ENCODE assay signal across 31 mouse cellular contexts in the genomic region with DNA sequence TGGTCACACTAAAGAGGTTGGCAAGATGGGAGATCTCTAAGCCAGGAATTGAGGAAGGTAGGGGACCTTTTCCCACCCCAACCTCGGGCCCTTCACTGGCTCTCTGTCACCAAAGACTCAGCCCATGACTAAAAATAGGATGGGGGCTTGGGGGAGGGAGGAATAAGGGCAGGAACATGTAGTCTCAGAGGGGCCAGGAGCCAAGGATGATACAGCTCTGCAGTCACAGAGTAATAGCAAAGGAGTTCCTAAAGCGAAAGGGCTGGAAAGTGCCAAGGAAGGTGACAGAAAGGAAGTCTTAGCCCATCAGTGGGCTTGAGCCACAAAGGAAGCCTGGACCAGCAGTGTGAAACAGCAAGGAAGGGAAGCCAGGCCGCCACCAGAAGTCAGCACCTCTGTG. TPM values are rescaled to one million over a fixed set of nuclear protein-coding genes. Genes with fewer than 3 reads are reported as not detected.
A peak's percentile ranks its signal among the peaks of the same experiment; 100 is the strongest.
DNase-seq lines count a peak whose midpoint lies in the region; ATAC-seq and TF ChIP-seq lines count a peak whose summit lies in the region.
"Had no signal": no experiment of that assay in that cellular context is flagged by ENCODE, and none has a peak within 500 bp of the region (broad histone marks: within the 10 kb centered on the region; RNA-seq: fewer than 3 reads in every experiment).

No protein-coding gene starts in this region.

- WGBS in heart, embryonic 12.5 days: 54% methylated on average over 3 of the region's 3 CpGs
- WGBS in heart, embryonic 11.5 days (ENCODE audit: insufficient replicate concordance): 55% methylated on average over 3 of the region's 3 CpGs

- no peaks in the 10 kb centered on the region for H3K9me3 ChIP-seq in heart, embryonic 12.5 days (replicated peaks)
- no peaks in the 10 kb centered on the region for H3K9me3 ChIP-seq in heart, embryonic 11.5 days (replicated peaks; ENCODE audit: control insufficient read depth, low read length)
- H3K9me3 ChIP-seq: forebrain, embryonic 10.5 days; forebrain, embryonic 13.5 days; G1E; hindbrain, embryonic 15.5 days had no signal

- H3K27me3 ChIP-seq in heart, embryonic 12.5 days (replicated peaks): peaks cover 58% of the 10 kb centered on the region
- peaks cover 40% of the 10 kb centered on the region for H3K27me3 ChIP-seq in heart, embryonic 11.5 days (ENCODE audit: control insufficient read depth, insufficient read depth, low read length)
- H3K27me3 ChIP-seq: Patski had no signal

- no peak overlapping the region for H3K4me3 ChIP-seq in gastrocnemius, adult 2 months
- no peak overlapping the region for H3K4me3 ChIP-seq in heart, embryonic 12.5 days
- no peak overlapping the region for H3K4me3 ChIP-seq in heart, embryonic 11.5 days (ENCODE audit: low read depth, low read length)
- no peak overlapping the region for H3K4me3 ChIP-seq in brown adipose tissue, adult 24 weeks (ENCODE audit: insufficient read depth, low read depth, low read length)
- H3K4me3 ChIP-seq: forebrain, embryonic 10.5 days; forebrain, embryonic 13.5 days; hindbrain, embryonic 15.5 days had no signal

- TF ChIP-seq CTCF in gastrocnemius, adult 2 months (IDR thresholded peaks at IDR 0.05): no peak

- no peak for DNase-seq in gastrocnemius, adult 2 months
- DNase-seq in gastrocnemius, postnatal 25 days: no peak
- no peak for DNase-seq in urinary bladder, postnatal 25 days (ENCODE audit: low spot score)
- DNase-seq: adrenal gland, postnatal 10 days; adrenal gland, postnatal 36 days; B cell, adult 2 months; cerebellum, adult 11 months; cerebellum, adult 2 months; cerebellum, adult 9-11 months; cerebellum, postnatal 25 days; gastrocnemius, postnatal 14 days; heart, postnatal 4 days; kidney, adult 2 months had no signal

- peak overlapping the region; percentile 39; the same call in 1 of the 2 replicates for H3K9ac ChIP-seq in heart, embryonic 12.5 days
- H3K9ac ChIP-seq in heart, embryonic 11.5 days (ENCODE audit: low read depth, low read length): no peak overlapping the region
- H3K9ac ChIP-seq: forebrain, embryonic 13.5 days; hindbrain, embryonic 15.5 days had no signal

- peaks cover 40% of the 10 kb centered on the region for H3K4me1 ChIP-seq in heart, embryonic 12.5 days (replicated peaks)
- H3K4me1 ChIP-seq in heart, embryonic 11.5 days (ENCODE audit: control insufficient read depth, insufficient read depth, low read length): peaks cover 18% of the 10 kb centered on the region
- peaks cover 5% of the 10 kb centered on the region; the same call in 1 of the 2 replicates for H3K4me1 ChIP-seq in brown adipose tissue, adult 24 weeks (ENCODE audit: control insufficient read depth, insufficient read depth, insufficient read length, low read length)

- ATAC-seq in heart, embryonic 12.5 days (ENCODE audit: insufficient number of reproducible peaks, low FRiP score): no peak
- ATAC-seq in heart, embryonic 11.5 days (replicated peaks; ENCODE audit: insufficient number of reproducible peaks, low FRiP score, low TSS enrichment): no peak
- ATAC-seq: forebrain, embryonic 13.5 days; forebrain, embryonic 16.5 days; intestine, postnatal 0 days; Patski had no signal

- no peaks in the 10 kb centered on the region for H3K36me3 ChIP-seq in heart, embryonic 12.5 days
- no peaks in the 10 kb centered on the region for H3K36me3 ChIP-seq in heart, embryonic 11.5 days (ENCODE audit: control insufficient read depth, insufficient read depth, low read length)
- H3K36me3 ChIP-seq: forebrain, embryonic 10.5 days; G1E; hindbrain, embryonic 15.5 days had no signal

- H3K27ac ChIP-seq in gastrocnemius, adult 2 months: peak overlapping the region; percentile 94
- H3K27ac ChIP-seq in heart, embryonic 12.5 days (ENCODE audit: poor library complexity, severe bottlenecking): no peak overlapping the region
- H3K27ac ChIP-seq in heart, embryonic 11.5 days (ENCODE audit: low read depth, low read length): no peak overlapping the region
- H3K27ac ChIP-seq in brown adipose tissue, adult 24 weeks (replicated peaks; ENCODE audit: low read depth, low read length): 0 out of 2 replicates have a peak overlapping the region, but pooled peaks have one; percentile 88
- H3K27ac ChIP-seq: forebrain, embryonic 10.5 days; forebrain, embryonic 13.5 days; hindbrain, embryonic 15.5 days had no signal

- intact Hi-C loops in gastrocnemius, adult 2 months (cut with DNase I): loop anchor here (2.0 kb wide), 1 partner anchor 123 kb away; no protein-coding TSS in a partner anchor

- no peak overlapping the region for H3K4me2 ChIP-seq in heart, embryonic 12.5 days
- no peak overlapping the region for H3K4me2 ChIP-seq in heart, embryonic 11.5 days
- H3K4me2 ChIP-seq: forebrain, embryonic 13.5 days; hindbrain, embryonic 15.5 days had no signal

RNA-seq across cellular contexts. Expression of a gene that starts 1.7 kb away (rescaled TPM):
- 10 to 100 TPM; 27.8 to 52.9 TPM for total RNA-seq in gastrocnemius, adult 2 months (2021)
- total RNA-seq in gastrocnemius, postnatal 25 days (2021): 10 to 100 TPM; 36.6 to 41.8 TPM
- 56.6 and 59.7 TPM in 2 replicates for polyA plus RNA-seq in heart, embryonic 12.5 days (2016; fragmentation: Nextera tagmentation; extraction: Ambion mirVana)
- polyA plus RNA-seq in heart, embryonic 11.5 days (2014; fragmentation: Nextera tagmentation; extraction: Ambion mirVana): 52.7 and 58.0 TPM in 2 replicates
- 20.1 and 32.2 TPM in 2 replicates for polyA plus RNA-seq in brown adipose tissue, adult 24 weeks (2012; ENCODE audit: insufficient read depth, insufficient read length, missing spikeins)

RNA-seq across cellular contexts. Expression of a gene that starts 6.4 kb away (rescaled TPM):
- not detected for total RNA-seq in gastrocnemius, adult 2 months (2021)
- total RNA-seq in gastrocnemius, postnatal 25 days (2021): not detected
- polyA plus RNA-seq in heart, embryonic 12.5 days (2016; fragmentation: Nextera tagmentation; extraction: Ambion mirVana): not detected in 2 replicates
- not detected in 2 replicates for polyA plus RNA-seq in heart, embryonic 11.5 days (2014; fragmentation: Nextera tagmentation; extraction: Ambion mirVana)
- not detected in 2 replicates for polyA plus RNA-seq in brown adipose tissue, adult 24 weeks (2012; ENCODE audit: insufficient read depth, insufficient read length, missing spikeins)
- total RNA-seq: adrenal gland, adult 18-20 months; adrenal gland, postnatal 10 days; adrenal gland, postnatal 36 days; CH12.LX; G1E; gastrocnemius, adult 18-20 months; gastrocnemius, postnatal 14 days; heart, postnatal 4 days had no signal
- polyA plus RNA-seq: cerebellum, adult 2 months; forebrain, embryonic 10.5 days; forebrain, embryonic 13.5 days; forebrain, embryonic 16.5 days; G1E; gonadal fat pad, adult 2 months; heart, embryonic 14.5 days; heart, postnatal 0 days; hindbrain, embryonic 11.5 days; intestine, embryonic 14.5 days; kidney, adult 2 months; Patski had no signal

RNA-seq across cellular contexts. Expression of a gene that starts 17.7 kb away (rescaled TPM):
- total RNA-seq in gastrocnemius, adult 2 months (2021): 10 to 100 TPM; 22.1 to 24.5 TPM
- 10 to 100 TPM; 17.7 to 20.2 TPM for total RNA-seq in gastrocnemius, postnatal 25 days (2021)
- polyA plus RNA-seq in heart, embryonic 12.5 days (2016; fragmentation: Nextera tagmentation; extraction: Ambion mirVana): 20.1 and 21.2 TPM in 2 replicates
- polyA plus RNA-seq in heart, embryonic 11.5 days (2014; fragmentation: Nextera tagmentation; extraction: Ambion mirVana): 19.7 and 22.0 TPM in 2 replicates
- 9.2 and 10.0 TPM in 2 replicates for polyA plus RNA-seq in brown adipose tissue, adult 24 weeks (2012; ENCODE audit: insufficient read depth, insufficient read length, missing spikeins)

RNA-seq across cellular contexts. Expression of a gene that starts 19.4 kb away (rescaled TPM):
- 1 to 10 TPM; 2.6 to 3.4 TPM for total RNA-seq in gastrocnemius, adult 2 months (2021)
- total RNA-seq in gastrocnemius, postnatal 25 days (2021): 1 to 10 TPM; 2.6 to 4.2 TPM
- polyA plus RNA-seq in heart, embryonic 12.5 days (2016; fragmentation: Nextera tagmentation; extraction: Ambion mirVana): 7.8 and 8.3 TPM in 2 replicates
- 9.1 and 9.8 TPM in 2 replicates for polyA plus RNA-seq in heart, embryonic 11.5 days (2014; fragmentation: Nextera tagmentation; extraction: Ambion mirVana)
- 3.4 and 7.7 TPM in 2 replicates for polyA plus RNA-seq in brown adipose tissue, adult 24 weeks (2012; ENCODE audit: insufficient read depth, insufficient read length, missing spikeins)

RNA-seq across cellular contexts. Expression of a gene that starts 19.4 kb away (rescaled TPM):
- total RNA-seq in gastrocnemius, adult 2 months (2021): 10 to 100 TPM; 84.9 to 90.4 TPM
- total RNA-seq in gastrocnemius, postnatal 25 days (2021): 10 to 100 TPM; 65.8 to 67.8 TPM
- 66.5 and 74.6 TPM in 2 replicates for polyA plus RNA-seq in heart, embryonic 12.5 days (2016; fragmentation: Nextera tagmentation; extraction: Ambion mirVana)
- 46.7 and 50.6 TPM in 2 replicates for polyA plus RNA-seq in heart, embryonic 11.5 days (2014; fragmentation: Nextera tagmentation; extraction: Ambion mirVana)
- polyA plus RNA-seq in brown adipose tissue, adult 24 weeks (2012; ENCODE audit: insufficient read depth, insufficient read length, missing spikeins): 67.6 and 69.2 TPM in 2 replicates

Comparison
In these comparisons a context has a peak if more than half of its experiments do, and no peak if none do; other contexts are left out.
1. H3K27ac ChIP-seq: peak in gastrocnemius, adult 2 months (single experiment) and brown adipose tissue, adult 24 weeks (single experiment); none in heart, embryonic 12.5 days (single experiment) and heart, embryonic 11.5 days (single experiment).